Mouse (Mus musculus) limb, embryonic 15.5 days (tissue): ENCODE data around the gene Mettl5. TPM values are rescaled to one million over a fixed set of nuclear protein-coding genes. Genes with fewer than 3 reads are reported as not detected.

Source experiments
- ATAC-seq: fragments of 200-750 bp; cut with Nextera tagmentation; 2 replicates; pipeline ENCODE4 v1.8.0; 2017; ENCODE audit warnings: low read depth, moderate TSS enrichment; ENCODE audit not compliant: insufficient number of reproducible peaks, low FRiP score, low TSS enrichment
- H3K27ac ChIP-seq: fragments of 300-500 bp; sonication (generic); 2 replicates; pipeline ENCODE4 v1.5.1; 2015; ENCODE audit warnings: moderate library complexity, mild to moderate bottlenecking, inconsistent platforms
- H3K27me3 ChIP-seq: fragments of 300-500 bp; sonication (generic); 2 replicates; pipeline ENCODE4 v1.6.1; 2015; ENCODE audit warnings: inconsistent platforms
- H3K36me3 ChIP-seq: fragments of 300-500 bp; sonication (generic); 2 replicates; pipeline ENCODE4 v1.6.1; 2015; ENCODE audit warnings: inconsistent platforms
- H3K4me1 ChIP-seq: fragments of 300-500 bp; sonication (generic); 2 replicates; pipeline ENCODE4 v1.6.1; 2015; ENCODE audit warnings: inconsistent platforms
- H3K4me2 ChIP-seq: fragments of 300-500 bp; sonication (generic); 2 replicates; pipeline ENCODE4 v1.6.1; 2015; ENCODE audit warnings: mild to moderate bottlenecking, inconsistent platforms
- H3K4me3 ChIP-seq: fragments of 300-500 bp; sonication (generic); 2 replicates; pipeline ENCODE4 v1.5.1; 2015; ENCODE audit warnings: mild to moderate bottlenecking, inconsistent platforms
- H3K9ac ChIP-seq: fragments of 300-500 bp; sonication (generic); 2 replicates; pipeline ENCODE4 v1.6.1; 2015; ENCODE audit warnings: inconsistent platforms
- H3K9me3 ChIP-seq: fragments of 300-500 bp; sonication (generic); 2 replicates; pipeline ENCODE4 v1.6.1; 2016; ENCODE audit warnings: inconsistent platforms
- WGBS: fragments of 180-500 bp; shearing (Covaris S2); methylation state at CpG from one replicate; pipeline ENCODE4 v1.1.7; 2015; 5-methylcytosine and 5-hydroxymethylcytosine counted together
- polyA plus RNA-seq: library from polyadenylated mRNA; unstranded; fragments of >200 nt; fragmentation: Nextera tagmentation; extraction: Ambion mirVana; gene quantifications from 2 replicates; pipeline ENCODE4 v1.2.1, GENCODE M21; 2015

Gene Mettl5
- polyA plus RNA-seq, 1 experiment from 2014 or later = 31.8 TPM

GRCm38 (mm10) chr2:69893145-69893544 lies 7.7 kb upstream of the Mettl5 start:
- WGBS = 74% methylated on average over 1 of the region's 1 CpGs
- H3K4me3 ChIP-seq = no peak overlapping the region
- no peaks in the 10 kb centered on the region for H3K36me3 ChIP-seq
- no peak overlapping the region for H3K4me2 ChIP-seq
- no peaks in the 10 kb centered on the region for H3K9me3 ChIP-seq
- H3K27me3 ChIP-seq = no peaks in the 10 kb centered on the region
- no peak overlapping the region for H3K27ac ChIP-seq
- no peak overlapping the region for H3K9ac ChIP-seq
- no peak for ATAC-seq
- H3K4me1 ChIP-seq = no peaks in the 10 kb centered on the region; the same call in 1 of the 2 replicates

GRCm38 (mm10) chr2:69890843-69891242 lies 5.4 kb upstream of the Mettl5 start:
- WGBS = 44% methylated on average over 7 of the region's 7 CpGs
- Histone ChIP-seq H3K27ac (no peak overlapping the region), H3K9me3 (no peaks in the 10 kb centered on the region), H3K9ac (no peak overlapping the region), H3K36me3 (no peaks in the 10 kb centered on the region), H3K4me3 (no peak overlapping the region), H3K27me3 (no peaks in the 10 kb centered on the region), H3K4me1 (no peaks in the 10 kb centered on the region), H3K4me2 (no peak overlapping the region)
- no peak for ATAC-seq

DNA sequence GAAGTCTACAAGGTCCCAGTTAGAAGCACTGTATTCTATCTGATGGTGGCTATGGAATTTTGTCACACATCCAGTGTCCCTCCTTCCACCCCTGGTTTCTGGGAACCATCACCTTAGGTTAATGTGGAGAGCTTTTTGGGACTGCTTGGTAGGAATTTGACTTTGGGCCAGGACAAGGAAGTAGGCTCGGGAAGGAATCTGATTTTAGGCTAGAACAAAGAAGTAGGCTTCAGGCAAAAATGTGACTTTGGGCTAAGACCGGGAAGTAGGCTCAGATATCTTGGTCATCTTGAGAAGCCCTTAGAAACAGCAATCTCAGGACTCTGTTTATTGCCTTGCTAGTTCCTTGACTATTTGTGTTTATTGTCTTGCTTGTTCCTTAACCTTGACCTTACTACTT lies 3.5 kb upstream of the Mettl5 start:
- Histone ChIP-seq H3K9me3 (no peaks in the 10 kb centered on the region), H3K36me3 (no peaks in the 10 kb centered on the region), H3K4me1 (no peaks in the 10 kb centered on the region), H3K4me2 (no peak overlapping the region), H3K4me3 (no peak overlapping the region), H3K27ac (no peak overlapping the region), H3K9ac (no peak overlapping the region), H3K27me3 (no peaks in the 10 kb centered on the region)
- 66% methylated on average over 2 of the region's 2 CpGs for WGBS
- ATAC-seq = no peak

DNA sequence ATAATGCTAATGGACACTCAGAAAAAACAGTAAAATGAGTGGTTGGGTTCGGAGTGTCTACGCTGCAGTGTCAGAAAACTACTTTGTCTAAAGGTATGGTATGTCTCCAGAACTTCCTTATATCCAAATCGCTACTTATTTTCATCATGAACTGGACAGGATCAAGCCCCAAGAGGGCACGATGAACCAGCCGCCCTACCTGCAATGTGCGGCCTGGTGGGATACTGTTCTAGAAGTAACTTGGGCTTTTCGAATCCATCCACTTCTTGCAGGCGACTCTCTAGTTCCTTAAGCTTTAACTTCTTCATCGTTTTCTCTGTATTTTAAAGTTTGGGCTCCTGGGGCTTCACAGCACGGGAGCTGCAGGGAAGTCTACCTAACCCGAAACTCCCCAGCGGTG lies 365 bp downstream of the Mettl5 start:
- Histone ChIP-seq H3K4me3 (peak overlapping the region; percentile 63), H3K27ac (peak overlapping the region; percentile 84), H3K9me3 (no peaks in the 10 kb centered on the region), H3K36me3 (peaks cover 2% of the 10 kb centered on the region; the same call in 1 of the 2 replicates), H3K4me1 (no peaks in the 10 kb centered on the region), H3K4me2 (peak overlapping the region; percentile 63), H3K27me3 (no peaks in the 10 kb centered on the region), H3K9ac (peak overlapping the region; percentile 83)
- WGBS = 7% methylated on average over 12 of the region's 12 CpGs
- ATAC-seq = no peak

DNA sequence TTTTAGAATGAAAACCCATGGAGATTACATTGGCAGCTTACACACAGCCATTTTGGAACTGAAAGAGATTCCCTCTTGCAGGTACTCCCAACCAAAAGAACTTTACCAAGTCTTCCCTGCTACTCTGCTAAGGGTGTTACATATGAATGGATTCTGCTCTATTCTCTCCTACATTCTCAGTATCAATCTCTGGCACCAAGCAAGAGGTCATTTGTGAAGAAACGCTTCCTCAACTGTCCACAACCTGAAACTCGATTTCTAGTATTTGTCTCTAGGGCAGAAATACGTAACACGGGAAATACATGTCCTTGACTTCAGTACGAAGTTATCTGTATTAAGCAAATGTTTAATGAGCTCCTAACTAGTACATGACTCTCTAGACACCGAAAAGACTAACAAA lies 834 bp downstream of the Mettl5 start:
- no peak overlapping the region for H3K27ac ChIP-seq
- 50% methylated on average over 6 of the region's 6 CpGs for WGBS
- H3K9ac ChIP-seq = peak overlapping the region; percentile 83; the same call in 1 of the 2 replicates

GRCm38 (mm10) chr2:69883990-69884391 lies 1.4 kb downstream of the Mettl5 start:
- H3K4me1 ChIP-seq = no peaks in the 10 kb centered on the region
- H3K27me3 ChIP-seq = no peaks in the 10 kb centered on the region
- WGBS = 80% methylated on average over 2 of the region's 2 CpGs
- no peak overlapping the region for H3K27ac ChIP-seq
- no peak for ATAC-seq
- H3K36me3 ChIP-seq = peaks cover 8% of the 10 kb centered on the region; the same call in 1 of the 2 replicates
- no peak overlapping the region for H3K4me2 ChIP-seq
- H3K9me3 ChIP-seq = no peaks in the 10 kb centered on the region
- H3K9ac ChIP-seq = no peak overlapping the region
- H3K4me3 ChIP-seq = no peak overlapping the region

More for the DNA sequence above, 834 bp downstream of the Mettl5 start:
- Histone ChIP-seq H3K4me1 (no peaks in the 10 kb centered on the region), H3K36me3 (peaks cover 7% of the 10 kb centered on the region; the same call in 1 of the 2 replicates), H3K9me3 (no peaks in the 10 kb centered on the region), H3K4me3 (peak overlapping the region; percentile 63), H3K4me2 (peak overlapping the region; percentile 63), H3K27me3 (no peaks in the 10 kb centered on the region)
- no peak for ATAC-seq

DNA sequence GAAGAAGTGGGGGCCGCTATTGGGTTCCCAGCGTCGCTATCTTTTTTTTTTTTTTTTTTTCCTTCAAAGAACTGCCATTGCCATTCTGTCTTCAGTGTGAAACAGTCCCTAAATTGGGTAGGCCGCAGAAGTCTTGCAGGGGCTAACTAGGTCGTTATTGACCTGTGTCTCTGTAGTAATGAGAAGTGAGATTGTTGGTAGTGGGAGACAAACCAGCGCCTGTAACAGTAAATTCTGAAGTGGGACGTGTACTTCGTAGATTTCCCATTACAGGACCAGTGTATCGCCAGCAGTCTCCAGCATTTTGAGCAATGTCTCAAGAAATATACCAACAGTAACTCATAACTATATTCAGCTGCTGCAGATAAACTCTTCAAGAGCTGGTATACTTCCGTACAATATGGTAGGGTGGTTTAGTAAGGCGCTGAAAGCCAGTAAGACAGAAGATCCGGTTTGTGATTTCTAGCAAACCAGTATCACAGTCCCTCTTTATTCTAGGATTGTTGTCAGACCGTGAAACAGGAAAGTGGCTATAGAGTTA lies 23.2 kb downstream of the Mettl5 start:
- Histone ChIP-seq H3K27me3 (no peaks in the 10 kb centered on the region), H3K9me3 (no peaks in the 10 kb centered on the region), H3K4me1 (0 out of 2 replicates have a peak, but pooled peaks cover 2% of the 10 kb centered on the region), H3K4me3 (peak overlapping the region; percentile 100), H3K9ac (peak overlapping the region; percentile 100), H3K27ac (peak overlapping the region; percentile 94), H3K4me2 (peak overlapping the region; percentile 66), H3K36me3 (peaks cover 8% of the 10 kb centered on the region; the same call in 1 of the 2 replicates)
- 2% methylated on average over 13 of the region's 13 CpGs for WGBS
- ATAC-seq = no peak

DNA sequence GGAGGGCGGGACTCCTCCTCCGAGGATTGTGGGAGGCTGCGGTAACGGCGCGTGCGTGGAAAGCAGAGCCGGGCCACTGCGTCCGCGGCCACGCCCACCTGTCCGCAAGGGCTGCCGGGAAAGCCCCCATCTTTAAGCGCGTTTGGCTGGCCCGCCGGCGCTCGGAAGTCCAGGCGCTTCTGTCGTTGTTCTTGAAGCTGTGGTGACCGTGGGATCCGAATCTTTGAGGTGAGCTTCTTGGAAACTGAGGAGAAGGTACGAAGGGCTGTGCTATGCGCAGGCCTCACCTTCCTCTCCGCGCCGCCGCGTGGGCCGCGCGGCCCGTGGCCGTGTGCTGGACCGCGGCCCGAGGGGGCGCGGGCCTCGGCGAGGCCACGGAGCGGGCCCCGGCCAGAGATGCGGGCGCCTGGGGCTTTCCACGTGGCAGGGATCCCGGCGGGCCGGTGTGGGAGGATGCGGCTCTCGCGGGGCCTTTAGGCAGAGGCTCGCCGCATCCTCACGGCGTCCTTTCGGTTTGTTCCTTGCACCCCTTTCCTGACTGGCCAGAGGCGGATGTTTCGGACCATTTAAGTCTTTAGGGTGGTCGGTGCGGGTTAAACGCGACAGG lies 23.8 kb downstream of the Mettl5 start, which contains the start of gene Ssb:
Ssb (plus strand) TSS at position 78 of the 607 bp plus-strand sequence.
- peaks cover 5% of the 10 kb centered on the region; the same call in 1 of the 2 replicates for H3K36me3 ChIP-seq
- no peaks in the 10 kb centered on the region for H3K9me3 ChIP-seq
- peak within 1 kb of the TSS; percentile 94 for H3K27ac ChIP-seq
- 0 out of 2 replicates have a peak, but pooled peaks cover 2% of the 10 kb centered on the region for H3K4me1 ChIP-seq
- H3K4me3 ChIP-seq = peak within 1 kb of the TSS; percentile 100
- H3K27me3 ChIP-seq = no peaks in the 10 kb centered on the region
- H3K4me2 ChIP-seq = peak within 1 kb of the TSS; percentile 66
- H3K9ac ChIP-seq = peak within 1 kb of the TSS; percentile 100
- peak; percentile 93 for ATAC-seq
- under 1% methylated on average over 60 of the region's 66 CpGs for WGBS

DNA sequence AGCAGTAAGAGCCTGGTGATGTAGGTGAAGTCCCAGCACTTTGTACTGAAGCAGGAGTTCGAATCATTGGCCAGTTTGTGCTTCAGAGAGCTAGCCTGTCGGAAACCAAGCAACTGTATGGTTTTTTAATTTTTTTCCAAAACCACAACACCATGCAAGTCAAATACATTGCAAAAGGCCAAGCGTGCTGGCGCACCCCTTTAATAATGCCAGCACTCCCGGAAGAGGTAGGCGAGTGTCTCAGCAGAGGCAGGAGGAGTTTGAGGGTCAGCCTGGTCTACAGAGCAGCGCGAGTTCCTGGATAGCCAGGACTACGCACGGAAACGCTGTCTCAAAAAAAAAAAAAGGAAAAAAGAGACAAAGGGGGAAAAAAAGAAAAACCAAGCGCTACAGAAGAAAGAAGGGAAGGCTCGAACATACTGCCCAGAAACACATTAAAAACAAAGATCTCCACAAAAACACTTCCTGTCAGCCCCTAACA lies 24.4 kb downstream of the Mettl5 start:
- Histone ChIP-seq H3K4me1 (0 out of 2 replicates have a peak, but pooled peaks cover 2% of the 10 kb centered on the region), H3K4me2 (peak overlapping the region; percentile 66), H3K9me3 (no peaks in the 10 kb centered on the region), H3K4me3 (peak overlapping the region; percentile 100), H3K27me3 (no peaks in the 10 kb centered on the region), H3K36me3 (0 out of 2 replicates have a peak, but pooled peaks cover 2% of the 10 kb centered on the region), H3K27ac (peak overlapping the region; percentile 94), H3K9ac (no peak overlapping the region; the same call in 1 of the 2 replicates)
- 10% methylated on average over 12 of the region's 13 CpGs for WGBS
- 0 out of 2 replicates have a peak, but pooled peaks have one; percentile 44 for ATAC-seq

- H3K9me3 ChIP-seq = no peaks in the 10 kb centered on the region
- ATAC-seq = no peak
- no peaks in the 10 kb centered on the region for H3K36me3 ChIP-seq
- WGBS = 78% methylated on average over 1 of the region's 1 CpGs
- no peak overlapping the region for H3K9ac ChIP-seq
- no peak overlapping the region for H3K4me2 ChIP-seq
- no peak overlapping the region for H3K27ac ChIP-seq
- no peaks in the 10 kb centered on the region for H3K27me3 ChIP-seq
- H3K4me1 ChIP-seq = 0 out of 2 replicates have a peak, but pooled peaks cover 2% of the 10 kb centered on the region
- no peak overlapping the region for H3K4me3 ChIP-seq
These were observed 27.5 kb downstream of the Mettl5 start for GRCm38 (mm10) chr2:69857882-69858281.

- Histone ChIP-seq H3K9me3 (no peaks in the 10 kb centered on the region), H3K36me3 (no peaks in the 10 kb centered on the region), H3K9ac (no peak overlapping the region), H3K4me1 (no peaks in the 10 kb centered on the region), H3K27ac (no peak overlapping the region), H3K27me3 (no peaks in the 10 kb centered on the region), H3K4me2 (no peak overlapping the region), H3K4me3 (no peak overlapping the region)
- ATAC-seq = no peak
- WGBS = 56% methylated on average over 8 of the region's 8 CpGs
These were observed 29.0 kb downstream of the Mettl5 start for GRCm38 (mm10) chr2:69856392-69856791.

GRCm38 (mm10) chr2:69851427-69852058 lies 33.9 kb downstream of the Mettl5 start:
- Histone ChIP-seq H3K27me3 (no peaks in the 10 kb centered on the region), H3K27ac (no peak overlapping the region), H3K4me2 (no peak overlapping the region), H3K36me3 (no peaks in the 10 kb centered on the region), H3K9ac (no peak overlapping the region), H3K9me3 (no peaks in the 10 kb centered on the region), H3K4me3 (no peak overlapping the region), H3K4me1 (no peaks in the 10 kb centered on the region)
- WGBS = 62% methylated on average over 2 of the region's 2 CpGs
- no peak for ATAC-seq
